8 mouse cellular contexts compared by ENCODE assay signal in genomic region chr5:36988781-36989624, GRCm38 (mm10). TPM values are rescaled to one million over a fixed set of nuclear protein-coding genes. Genes with fewer than 3 reads are reported as not detected.
A peak's percentile ranks its signal among the peaks of the same experiment; 100 is the strongest.
DNase-seq lines count a peak whose midpoint lies in the region; ATAC-seq lines count a peak whose summit lies in the region.

Gene Wfs1, minus strand, starts transcription at chr5:36989205.

- H3K27me3 ChIP-seq in forebrain, embryonic 11.5 days (ENCODE audit: control insufficient read depth, insufficient read depth, low read length), result no peaks in the 10 kb centered on the region
- no peaks in the 10 kb centered on the region for H3K27me3 ChIP-seq in heart, embryonic 15.5 days
- peaks cover 32% of the 10 kb centered on the region for H3K27me3 ChIP-seq in liver, embryonic 12.5 days (replicated peaks)
- no peaks in the 10 kb centered on the region for H3K27me3 ChIP-seq in splenic B cell, adult 2 months (ENCODE audit: control insufficient read depth, insufficient read depth, low read length, poor library complexity, severe bottlenecking)

- peak; percentile 95 for DNase-seq in CD4-positive helper T cell, adult 2 months (ENCODE audit: low read depth, low spot score)
- DNase-seq in forebrain, embryonic 11.5 days (ENCODE audit: low spot score), result peak; percentile 98
- DNase-seq in kidney, postnatal 14 days, result peak; percentile 99
- peak; percentile 95 for DNase-seq in naive thymus-derived CD4-positive, alpha-beta T cell, adult 2 months (ENCODE audit: low read depth)
- DNase-seq in splenic B cell, adult 2 months (ENCODE audit: low read depth, low spot score), result peak; percentile 96

- ATAC-seq in forebrain, embryonic 11.5 days (replicated peaks; ENCODE audit: low FRiP score), result peak; percentile 97
- ATAC-seq in heart, embryonic 15.5 days (replicated peaks; ENCODE audit: insufficient number of reproducible peaks, insufficient read depth, low FRiP score, low read depth), result peak; percentile 99
- ATAC-seq in liver, embryonic 12.5 days, result peak; percentile 90

- H3K9ac ChIP-seq in forebrain, embryonic 11.5 days (ENCODE audit: low read length), result peak within 1 kb of the TSS; percentile 66
- H3K9ac ChIP-seq in heart, embryonic 15.5 days, result peak within 1 kb of the TSS; percentile 76
- peak within 1 kb of the TSS; percentile 38 for H3K9ac ChIP-seq in liver, embryonic 12.5 days

- peaks cover 3% of the 10 kb centered on the region for H3K4me1 ChIP-seq in brown adipose tissue, adult 24 weeks (ENCODE audit: control insufficient read depth, insufficient read depth, insufficient read length, low read length)
- H3K4me1 ChIP-seq in forebrain, embryonic 11.5 days (replicated peaks; ENCODE audit: control insufficient read depth, insufficient read depth, low read length), result no peaks in the 10 kb centered on the region; the same call in 1 of the 2 replicates
- peaks cover 26% of the 10 kb centered on the region for H3K4me1 ChIP-seq in heart, embryonic 15.5 days (replicated peaks)
- H3K4me1 ChIP-seq in liver, embryonic 12.5 days, result peaks cover 13% of the 10 kb centered on the region

- H3K9me3 ChIP-seq in forebrain, embryonic 11.5 days (ENCODE audit: control insufficient read depth, low read length), result no peaks in the 10 kb centered on the region
- no peaks in the 10 kb centered on the region for H3K9me3 ChIP-seq in heart, embryonic 15.5 days (replicated peaks)
- no peaks in the 10 kb centered on the region for H3K9me3 ChIP-seq in liver, embryonic 12.5 days (replicated peaks)

- H3K36me3 ChIP-seq in forebrain, embryonic 11.5 days (ENCODE audit: control insufficient read depth, insufficient read depth, low read length), result no peaks in the 10 kb centered on the region
- no peaks in the 10 kb centered on the region for H3K36me3 ChIP-seq in heart, embryonic 15.5 days
- no peaks in the 10 kb centered on the region for H3K36me3 ChIP-seq in liver, embryonic 12.5 days
- no peaks in the 10 kb centered on the region for H3K36me3 ChIP-seq in splenic B cell, adult 2 months (ENCODE audit: control insufficient read depth, insufficient read depth, low read length, poor library complexity, severe bottlenecking)

- H3K27ac ChIP-seq in brown adipose tissue, adult 24 weeks (replicated peaks; ENCODE audit: low read depth, low read length), result no peak within 1 kb of the TSS
- H3K27ac ChIP-seq in forebrain, embryonic 11.5 days (ENCODE audit: low read depth, low read length), result peak within 1 kb of the TSS; percentile 25; the same call in 1 of the 2 replicates
- peak within 1 kb of the TSS; percentile 70 for H3K27ac ChIP-seq in heart, embryonic 15.5 days
- H3K27ac ChIP-seq in liver, embryonic 12.5 days, result no peak within 1 kb of the TSS

- H3K4me3 ChIP-seq in brown adipose tissue, adult 24 weeks (ENCODE audit: insufficient read depth, low read depth, low read length), result peak within 1 kb of the TSS; percentile 77
- peak within 1 kb of the TSS; percentile 68 for H3K4me3 ChIP-seq in forebrain, embryonic 11.5 days (ENCODE audit: low read depth, low read length)
- H3K4me3 ChIP-seq in heart, embryonic 15.5 days, result peak within 1 kb of the TSS; percentile 65
- peak within 1 kb of the TSS; percentile 52 for H3K4me3 ChIP-seq in liver, embryonic 12.5 days

- under 1% methylated on average over 59 of the region's 60 CpGs for WGBS in forebrain, embryonic 11.5 days
- under 1% methylated on average over 60 of the region's 60 CpGs for WGBS in heart, embryonic 15.5 days
- under 1% methylated on average over 60 of the region's 60 CpGs for WGBS in liver, embryonic 12.5 days (ENCODE audit: insufficient replicate concordance)

- H3K4me2 ChIP-seq in forebrain, embryonic 11.5 days (ENCODE audit: low read depth, low read length, severe bottlenecking), result peak within 1 kb of the TSS; percentile 91
- H3K4me2 ChIP-seq in heart, embryonic 15.5 days, result peak within 1 kb of the TSS; percentile 95
- peak within 1 kb of the TSS; percentile 74 for H3K4me2 ChIP-seq in liver, embryonic 12.5 days

RNA-seq across cellular contexts. Expression of gene Wfs1, which starts in this region (rescaled TPM):
- 13.6 and 14.2 TPM in 2 replicates for polyA plus RNA-seq in brown adipose tissue, adult 24 weeks (2012; ENCODE audit: insufficient read depth, insufficient read length, missing spikeins)
- 8.8 and 9.3 TPM in 2 replicates for polyA plus RNA-seq in forebrain, embryonic 11.5 days (2014; fragmentation: Nextera tagmentation; extraction: Ambion mirVana)
- 15.4 and 18.9 TPM in 2 replicates for polyA plus RNA-seq in heart, embryonic 15.5 days (2015; fragmentation: Nextera tagmentation; extraction: Ambion mirVana)
- polyA plus RNA-seq in liver, embryonic 12.5 days (2016; fragmentation: Nextera tagmentation; extraction: Ambion mirVana), result 1.7 and 2.1 TPM in 2 replicates

Comparison
In these comparisons a context has a peak if more than half of its experiments do, and no peak if none do; other contexts are left out.
1. H3K27ac ChIP-seq: peak in forebrain, embryonic 11.5 days (single experiment) and heart, embryonic 15.5 days (single experiment); none in brown adipose tissue, adult 24 weeks (single experiment) and liver, embryonic 12.5 days (single experiment).
2. Peak in every context shown above with its lines, with median percentiles within 50 percentile points of each other: DNase-seq, H3K4me3 ChIP-seq, ATAC-seq, H3K4me2 ChIP-seq and H3K9ac ChIP-seq.